Mouse (Mus musculus) heart, postnatal 0 days (tissue): Measurements from ENCODE around the gene Rrn3. TPM values are rescaled to one million over a fixed set of nuclear protein-coding genes. Genes with fewer than 3 reads are reported as not detected.
"Not testable (repeated sequence)": the region's sequence is repeated elsewhere in the genome, so short reads cannot be mapped to it uniquely, and the experiment has no call there.

Source experiments
- ATAC-seq: fragments of 200-750 bp; cut with Nextera tagmentation; 2 replicates; pipeline ENCODE4 v1.8.0; 2017; ENCODE audit warnings: low read depth, moderate number of reproducible peaks, moderate library complexity; ENCODE audit not compliant: insufficient read depth
- DNase-seq: peaks from one replicate; pipeline ENCODE4 v3.0.0-alpha.2; 2016; ENCODE audit warnings: low spot score
- H3K27ac ChIP-seq: fragments of 300-500 bp; sonication (generic); 2 replicates; pipeline ENCODE4 v1.5.1; 2014; ENCODE audit warnings: low read depth, mild to moderate bottlenecking
- H3K27me3 ChIP-seq: fragments of 300-500 bp; sonication (generic); 2 replicates; pipeline ENCODE4 v1.6.1; 2014; ENCODE audit warnings: low read length, mixed read lengths; ENCODE audit not compliant: control insufficient read depth, insufficient read depth
- H3K36me3 ChIP-seq: fragments of 300-500 bp; sonication (generic); replicated peaks from 2 replicates; pipeline ENCODE4 v1.6.1; 2014; ENCODE audit warnings: low read length, mixed read lengths; ENCODE audit not compliant: control insufficient read depth, insufficient read depth
- H3K4me1 ChIP-seq: fragments of 300-500 bp; sonication (generic); 2 replicates; pipeline ENCODE4 v1.6.1; 2014; ENCODE audit warnings: antibody characterized with exemption; ENCODE audit not compliant: control insufficient read depth, insufficient read depth
- H3K4me2 ChIP-seq: fragments of 300-500 bp; sonication (generic); 2 replicates; pipeline ENCODE4 v1.6.1; 2014; ENCODE audit warnings: low read depth, mild to moderate bottlenecking, low read length, moderate library complexity
- H3K4me3 ChIP-seq: fragments of 300-500 bp; sonication (generic); 2 replicates; pipeline ENCODE4 v1.5.1; 2014; ENCODE audit warnings: low read depth, low read length
- H3K9ac ChIP-seq: fragments of 300-500 bp; sonication (generic); replicated peaks from 2 replicates; pipeline ENCODE4 v1.6.1; 2014; ENCODE audit warnings: low read depth, low read length, mixed read lengths
- H3K9me3 ChIP-seq: fragments of 300-500 bp; sonication (generic); replicated peaks from 2 replicates; pipeline ENCODE4 v1.6.1; 2016; ENCODE audit warnings: low read length; ENCODE audit not compliant: control insufficient read depth
- CTCF ChIP-seq: IDR thresholded peaks from 2 replicates; pipeline ENCODE4 v1.5.1; 2016; ENCODE audit warnings: antibody characterized with exemption, control low read depth, low read depth
- EP300 ChIP-seq: IDR thresholded peaks from 2 replicates; pipeline ENCODE4 v1.6.1; 2016; ENCODE audit warnings: antibody characterized with exemption, low read depth
- WGBS: fragments of 180-500 bp; shearing (Covaris S2); extraction: QIAGEN DNeasy Blood & Tissue Kit; methylation state at CpG from one replicate; pipeline ENCODE4 v1.1.7; 2014; 5-methylcytosine and 5-hydroxymethylcytosine counted together
- polyA plus RNA-seq: library from polyadenylated mRNA; unstranded; fragments of >200 nt; fragmentation: Nextera tagmentation; extraction: Ambion mirVana; gene quantifications from 2 replicates; pipeline ENCODE4 v1.2.1, GENCODE M21; 2015
- total RNA-seq: library from RNA; depleted of rRNA; stranded (reverse); fragments of >200 nt; gene quantifications from 2 replicates; pipeline ENCODE4 v1.2.3, GENCODE M21; 2014; ENCODE audit warnings: low replicate concordance

Rrn3 gene
- total and polyA plus RNA-seq, 2 experiments from 2014 or later, result 49.9 to 59.0 TPM

- Histone ChIP-seq H3K27me3 (no peaks in the 10 kb centered on the region), H3K27ac (no peak overlapping the region), H3K4me3 (no peak overlapping the region), H3K9ac (no peak overlapping the region), H3K36me3 (no peaks in the 10 kb centered on the region), H3K9me3 (no peaks in the 10 kb centered on the region), H3K4me1 (no peaks in the 10 kb centered on the region), H3K4me2 (no peak overlapping the region)
- 92% methylated on average over 13 of the region's 13 CpGs for WGBS
- ATAC-seq (no peak), DNase-seq (no peak)
- TF ChIP-seq CTCF (no peak), EP300 (no peak)
Observed at GRCm38 (mm10) chr16:13750626-13751025, 29.9 kb upstream of the Rrn3 start.

GRCm38 (mm10) chr16:13753986-13754385 is 26.5 kb upstream of the Rrn3 start:
- Histone ChIP-seq H3K36me3 (no peaks in the 10 kb centered on the region), H3K4me2 (peak overlapping the region; percentile 83), H3K27me3 (no peaks in the 10 kb centered on the region), H3K4me3 (peak overlapping the region; percentile 82), H3K27ac (no peak overlapping the region), H3K9me3 (no peaks in the 10 kb centered on the region), H3K4me1 (no peaks in the 10 kb centered on the region), H3K9ac (no peak overlapping the region)
- DNase-seq (no peak), ATAC-seq (no peak)
- WGBS, result 61% methylated on average over 8 of the region's 8 CpGs
- TF ChIP-seq EP300 (no peak), CTCF (no peak)

- under 1% methylated on average over 65 of the region's 65 CpGs for WGBS
- DNase-seq, result peak; percentile 89
- peak overlapping the region; percentile 83 for H3K4me2 ChIP-seq
Observed at GRCm38 (mm10) chr16:13754400-13755190, 25.9 kb upstream of the Rrn3 start.

GRCm38 (mm10) chr16:13757823-13758222 is 22.7 kb upstream of the Rrn3 start:
- Histone ChIP-seq H3K36me3 (no peaks in the 10 kb centered on the region), H3K27ac (no peak overlapping the region), H3K4me3 (no peak overlapping the region), H3K27me3 (no peaks in the 10 kb centered on the region), H3K4me1 (no peaks in the 10 kb centered on the region), H3K9me3 (no peaks in the 10 kb centered on the region), H3K9ac (no peak overlapping the region), H3K4me2 (no peak overlapping the region)
- DNase-seq (no peak), ATAC-seq (no peak)
- WGBS, result 90% methylated on average over 2 of the region's 2 CpGs
- TF ChIP-seq CTCF, result no peak
- no peak for TF ChIP-seq EP300

More at GRCm38 (mm10) chr16:13754400-13755190, 25.9 kb upstream of the Rrn3 start:
- Histone ChIP-seq H3K36me3 (no peaks in the 10 kb centered on the region), H3K9ac (peak overlapping the region; percentile 17), H3K4me3 (peak overlapping the region; percentile 82), H3K9me3 (no peaks in the 10 kb centered on the region), H3K27me3 (no peaks in the 10 kb centered on the region), H3K4me1 (no peaks in the 10 kb centered on the region), H3K27ac (no peak overlapping the region)
- TF ChIP-seq CTCF, result no peak
- ATAC-seq, result peak; percentile 99

GRCm38 (mm10) chr16:13762807-13763206 is 17.7 kb upstream of the Rrn3 start:
- H3K4me3 ChIP-seq, ATAC-seq, DNase-seq, H3K36me3 ChIP-seq, H3K27me3 ChIP-seq, H3K4me1 ChIP-seq, H3K9ac ChIP-seq, H3K9me3 ChIP-seq, H3K4me2 ChIP-seq, H3K27ac ChIP-seq: not testable (repeated sequence)
- 67% methylated on average over 1 of the region's 1 CpGs for WGBS

- Histone ChIP-seq H3K4me2 (no peak overlapping the region), H3K9me3 (no peaks in the 10 kb centered on the region), H3K27ac (no peak overlapping the region), H3K36me3 (no peaks in the 10 kb centered on the region), H3K4me1 (no peaks in the 10 kb centered on the region), H3K9ac (no peak overlapping the region), H3K27me3 (no peaks in the 10 kb centered on the region), H3K4me3 (no peak overlapping the region)
- TF ChIP-seq CTCF, result no peak
- TF ChIP-seq EP300, result no peak
- 56% methylated on average over 3 of the region's 3 CpGs for WGBS
- ATAC-seq (peak; percentile 39; the same call in 1 of the 2 replicates), DNase-seq (no peak)
Observed at GRCm38 (mm10) chr16:13764519-13764918, 16.0 kb upstream of the Rrn3 start.
